Mouse (Mus musculus): Measurements from ENCODE around the gene Lrrc8d. TPM values are rescaled to one million over a fixed set of nuclear protein-coding genes. Genes with fewer than 3 reads are reported as not detected.

The Lrrc8d gene
- total RNA-seq, 2 experiments from 2014 or later: 6.9 to 13.4 TPM

DNA sequence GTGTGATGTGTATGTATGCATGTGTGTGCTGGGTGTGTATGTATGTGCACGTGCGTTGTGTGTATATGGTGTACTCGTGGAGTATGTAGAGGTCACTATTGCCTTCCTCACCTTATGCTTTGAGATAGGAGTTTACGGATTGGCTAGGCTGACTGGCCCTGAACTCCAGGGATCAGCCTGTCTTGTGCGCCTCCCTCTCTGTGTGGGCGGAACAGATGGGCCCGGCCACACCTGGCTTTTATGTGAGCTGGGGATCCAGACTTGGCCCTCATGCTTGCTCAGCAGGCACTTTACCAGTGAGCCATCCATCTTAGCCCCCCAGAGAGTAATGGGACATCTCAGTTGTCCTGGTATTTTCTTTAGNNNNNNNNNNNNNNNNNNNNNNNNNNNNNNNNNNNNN is 10.7 kb downstream of the Lrrc8d start:
- ATAC-seq (replicated peaks; ENCODE audit: low FRiP score, poor library complexity, severe bottlenecking): no peak

DNA sequence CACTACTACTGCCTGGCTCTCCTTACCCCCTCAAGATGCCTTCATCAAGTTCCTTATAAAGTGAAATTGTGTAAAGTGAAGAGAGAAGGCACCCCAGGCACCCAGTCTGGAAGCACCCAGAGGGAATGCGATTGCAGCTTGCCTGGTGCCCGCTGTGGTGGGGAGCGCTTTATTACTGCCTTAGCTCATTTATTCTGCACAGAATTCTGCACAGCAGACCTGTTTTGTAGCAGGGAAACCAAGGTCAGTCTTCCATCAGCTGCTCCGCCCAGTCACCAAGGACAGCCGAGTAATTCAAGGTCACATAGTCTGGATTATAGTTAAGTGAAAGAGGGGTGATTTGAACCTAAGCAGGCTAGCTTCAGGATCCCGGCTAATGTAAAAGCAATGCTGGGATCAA is 14.7 kb downstream of the Lrrc8d start:
- no peak for ATAC-seq (replicated peaks; ENCODE audit: low FRiP score, poor library complexity, severe bottlenecking)

DNA sequence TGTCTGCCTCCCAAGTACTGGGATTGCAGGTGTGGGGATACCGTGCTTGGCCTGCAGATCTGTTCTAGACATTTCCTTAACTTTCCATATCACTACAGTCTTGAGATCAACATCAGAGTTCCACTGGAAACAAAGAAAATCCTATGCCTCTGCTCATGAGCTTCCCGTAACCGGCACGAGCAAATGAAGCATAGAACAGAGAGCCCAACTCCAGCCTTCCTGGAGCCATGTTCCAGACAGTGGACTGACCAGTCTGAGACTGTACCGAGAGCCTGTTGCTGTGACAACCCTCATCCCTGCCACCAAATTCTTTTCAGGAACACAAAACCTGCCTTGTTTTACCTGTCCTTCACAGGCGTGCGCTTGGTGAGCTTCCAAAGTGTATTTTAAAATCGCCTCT is 15.3 kb downstream of the Lrrc8d start:
- no peak for ATAC-seq (replicated peaks; ENCODE audit: low FRiP score, poor library complexity, severe bottlenecking)

DNA sequence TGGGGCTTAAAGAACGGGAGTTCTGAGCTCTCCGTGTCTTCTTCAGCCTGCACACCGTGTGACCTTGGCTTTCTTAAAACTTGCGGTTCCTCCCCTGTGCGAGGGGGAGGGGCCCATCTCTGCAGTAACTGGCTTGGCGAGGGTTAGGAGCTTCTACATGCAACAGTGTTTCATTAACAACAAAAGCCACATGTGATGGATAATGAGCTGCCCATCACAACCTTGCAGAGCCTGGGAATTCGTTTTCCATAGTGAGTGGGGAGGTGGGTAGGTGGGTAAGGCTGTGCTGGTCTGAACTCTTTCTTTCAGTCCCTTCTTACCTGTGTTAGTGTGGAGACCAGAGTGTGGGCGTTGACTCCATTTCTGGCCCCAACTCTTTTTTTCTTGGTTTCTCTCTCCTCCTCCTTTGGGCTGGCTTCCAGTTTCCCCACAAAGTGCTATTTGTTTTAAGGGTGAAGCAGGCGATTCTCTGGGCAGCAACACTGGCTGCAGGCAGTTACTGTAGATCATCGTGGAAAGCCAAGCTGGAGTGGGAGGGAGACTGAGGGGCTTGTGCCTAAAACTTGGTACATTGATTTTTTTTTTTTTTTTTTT is 15.9 kb downstream of the Lrrc8d start:
- ATAC-seq (replicated peaks; ENCODE audit: low FRiP score, poor library complexity, severe bottlenecking): no peak

DNA sequence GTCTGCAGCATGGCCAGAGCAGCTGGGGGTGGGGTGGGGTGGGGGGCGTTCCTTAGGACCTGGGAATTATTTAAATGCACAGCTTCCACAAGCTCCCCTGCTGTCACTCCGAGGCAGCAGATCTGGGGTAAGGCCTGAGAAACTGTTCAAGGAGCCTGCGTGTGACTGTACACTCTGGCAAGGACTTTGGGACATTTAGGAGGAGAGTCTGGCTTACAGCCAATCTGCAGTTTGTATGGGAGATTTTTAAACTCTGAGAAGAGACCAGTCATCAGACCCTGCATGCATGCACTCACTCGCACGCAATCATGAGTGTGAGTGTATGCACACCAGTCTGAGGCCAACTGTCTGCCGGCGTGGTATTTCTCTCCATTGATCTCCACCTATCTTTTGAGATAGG is 17.5 kb downstream of the Lrrc8d start:
- no peak for ATAC-seq (replicated peaks; ENCODE audit: low FRiP score, poor library complexity, severe bottlenecking)

DNA sequence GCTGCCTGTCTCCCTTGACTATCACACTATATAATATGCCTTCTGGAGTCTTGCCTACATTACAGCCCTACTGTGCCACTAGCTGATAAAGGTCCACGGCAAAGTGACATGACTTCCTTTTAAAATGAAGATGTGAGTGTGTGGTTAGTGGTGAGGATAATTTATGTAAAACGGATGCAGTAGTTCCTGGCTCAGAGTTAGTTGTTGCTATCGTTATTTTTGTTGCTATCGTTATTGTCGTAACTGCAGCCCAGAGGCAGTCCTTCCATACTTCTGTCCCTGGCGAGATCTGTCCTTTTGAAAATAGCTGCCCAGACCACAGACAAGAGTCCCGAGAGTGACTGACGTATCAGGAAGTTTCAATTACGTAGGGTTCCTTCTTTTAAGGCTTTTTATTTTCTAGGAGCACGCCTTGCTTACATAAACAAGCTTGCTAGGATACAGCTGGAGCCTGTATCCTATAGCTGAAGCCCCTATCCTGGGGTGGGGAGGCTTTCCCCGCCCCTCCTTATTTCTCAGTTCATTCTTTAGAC is 18.4 kb downstream of the Lrrc8d start:
- peak; percentile 72 for ATAC-seq (replicated peaks; ENCODE audit: low FRiP score, poor library complexity, severe bottlenecking)

DNA sequence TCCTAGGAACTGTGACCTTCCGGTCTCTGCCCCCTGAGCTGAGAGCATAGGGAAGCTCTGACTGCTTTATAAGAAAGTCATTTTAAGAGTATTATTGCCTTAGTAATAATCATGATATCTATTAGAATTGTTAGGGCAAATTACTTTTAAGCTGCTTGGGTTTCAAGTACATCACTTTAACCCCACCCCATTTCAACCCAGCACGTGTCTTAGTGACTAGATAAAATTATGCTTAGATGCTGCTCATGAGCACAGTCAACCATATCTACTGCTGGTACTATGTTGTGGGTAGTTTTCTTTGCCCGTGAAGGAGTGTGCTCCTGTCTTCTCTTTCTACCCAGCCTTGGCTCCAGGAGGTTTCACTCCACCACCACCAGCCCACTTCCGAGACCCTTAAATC is 21.5 kb downstream of the Lrrc8d start:
- no peak for ATAC-seq (replicated peaks; ENCODE audit: low FRiP score, poor library complexity, severe bottlenecking)

DNA sequence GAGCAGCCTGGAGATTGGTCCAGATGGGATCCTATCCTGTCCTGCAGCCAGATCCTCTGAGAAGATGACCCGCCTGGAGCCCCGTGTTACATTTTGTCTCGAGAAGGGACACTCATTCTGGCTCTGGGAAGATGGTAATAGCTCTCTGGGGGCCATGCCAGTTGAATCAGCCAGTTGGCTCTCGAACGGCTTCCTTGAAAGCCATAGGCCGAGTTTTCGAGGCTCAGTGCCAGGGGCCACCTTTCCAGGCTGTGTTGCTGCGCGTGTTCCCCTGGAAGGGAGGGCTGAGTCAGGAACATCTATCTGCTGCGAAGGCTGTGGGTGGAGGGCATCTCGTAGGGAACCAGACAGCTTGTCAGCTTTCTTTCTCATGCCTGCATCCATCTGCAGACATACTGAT is 23.0 kb downstream of the Lrrc8d start:
- ATAC-seq (replicated peaks; ENCODE audit: low FRiP score, poor library complexity, severe bottlenecking): no peak

DNA sequence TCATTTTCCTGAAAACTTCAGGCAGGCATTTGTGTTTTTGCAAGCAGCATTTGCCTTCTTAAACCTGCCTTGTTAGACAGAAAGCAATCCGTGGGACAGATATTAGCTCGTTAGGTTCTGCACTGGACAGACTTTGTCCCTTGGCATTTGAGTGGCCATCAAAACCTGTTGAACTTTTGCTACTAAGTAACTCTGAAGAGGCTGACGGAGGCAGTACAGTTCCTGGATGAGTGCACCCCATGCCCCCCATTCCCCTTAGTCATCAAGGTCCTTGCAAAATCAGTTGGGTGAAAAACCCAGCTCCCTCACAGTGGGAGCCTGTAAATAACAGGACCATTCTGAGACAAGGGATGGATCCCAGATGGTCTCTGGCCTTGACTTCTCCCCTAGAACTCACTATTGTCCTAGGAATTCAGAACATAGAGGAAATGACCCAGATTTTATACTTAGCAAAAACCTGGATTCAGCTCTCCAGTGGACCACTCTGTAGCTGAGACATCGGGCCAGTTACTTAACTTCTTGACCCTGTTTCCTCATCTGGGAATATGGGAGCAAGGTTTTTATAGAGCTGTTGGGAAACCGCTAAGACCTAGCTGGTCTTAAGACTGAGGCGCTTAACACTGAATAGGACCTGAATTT is 30.5 kb downstream of the Lrrc8d start:
- ATAC-seq (replicated peaks; ENCODE audit: low FRiP score, poor library complexity, severe bottlenecking): no peak

DNA sequence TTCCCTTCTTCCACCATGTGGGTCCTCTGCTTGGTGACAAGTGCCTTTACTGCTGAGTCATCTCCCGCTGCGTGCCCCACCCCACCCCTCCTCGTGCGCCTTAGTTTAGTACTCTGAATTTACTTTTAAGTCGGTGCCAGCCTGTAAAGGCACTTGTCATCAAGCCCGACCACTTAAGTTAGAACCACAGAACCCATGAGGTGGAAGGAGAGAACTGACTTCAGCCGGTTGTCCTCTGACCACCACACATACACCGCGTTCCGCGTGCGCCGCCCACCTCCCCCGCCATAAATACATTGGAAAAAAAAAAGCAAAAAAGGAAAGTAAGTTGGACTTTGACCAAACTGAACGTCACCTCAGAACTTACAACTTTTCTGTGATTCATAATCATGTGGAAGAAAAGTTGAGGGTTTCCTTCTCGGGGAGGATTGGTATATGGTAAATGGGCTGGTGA is 31.4 kb downstream of the Lrrc8d start:
- peak; percentile 91 for ATAC-seq (replicated peaks; ENCODE audit: low FRiP score, poor library complexity, severe bottlenecking)

DNA sequence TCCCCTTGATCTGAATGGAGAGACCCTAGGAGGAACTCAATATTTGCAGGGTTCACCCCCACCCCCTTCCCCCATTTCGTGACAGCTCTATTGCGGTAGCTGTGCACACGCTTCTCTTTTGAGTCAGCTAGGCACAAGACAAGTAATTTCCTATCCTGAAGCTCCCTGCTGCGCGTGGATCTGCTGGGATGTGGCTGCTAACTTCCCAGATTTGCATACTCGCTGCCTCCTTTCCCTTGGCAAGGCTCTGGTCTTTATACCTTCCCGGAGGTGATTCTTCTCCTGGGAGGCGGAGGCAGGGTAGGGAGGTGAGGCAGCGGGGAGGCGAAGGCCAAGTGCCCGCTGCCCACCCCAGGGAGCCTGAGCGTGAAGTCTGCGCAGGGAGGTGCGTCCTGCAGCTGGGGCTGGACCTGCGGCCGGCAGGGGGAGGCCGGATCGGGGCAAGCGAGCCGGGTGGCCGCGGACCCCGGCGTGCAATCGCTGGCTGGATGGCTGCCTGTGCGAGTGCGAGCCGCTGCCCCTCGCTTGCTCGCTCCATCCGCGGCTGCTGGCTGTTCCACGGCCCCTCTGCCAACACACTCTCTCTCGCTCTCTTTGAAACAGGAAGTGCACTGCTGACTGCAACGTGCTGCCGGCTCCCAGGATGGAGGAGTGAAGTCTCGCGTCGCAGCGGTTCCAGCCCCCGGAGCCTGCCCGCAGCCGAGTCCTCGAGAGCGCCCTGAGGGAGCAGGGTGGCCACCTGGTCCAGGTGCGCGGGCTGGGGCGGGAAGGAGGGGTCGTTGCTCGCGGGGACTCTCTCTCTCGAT is 32.1 kb downstream of the Lrrc8d start:
- ATAC-seq (replicated peaks; ENCODE audit: low FRiP score, poor library complexity, severe bottlenecking): peak; percentile 75

DNA sequence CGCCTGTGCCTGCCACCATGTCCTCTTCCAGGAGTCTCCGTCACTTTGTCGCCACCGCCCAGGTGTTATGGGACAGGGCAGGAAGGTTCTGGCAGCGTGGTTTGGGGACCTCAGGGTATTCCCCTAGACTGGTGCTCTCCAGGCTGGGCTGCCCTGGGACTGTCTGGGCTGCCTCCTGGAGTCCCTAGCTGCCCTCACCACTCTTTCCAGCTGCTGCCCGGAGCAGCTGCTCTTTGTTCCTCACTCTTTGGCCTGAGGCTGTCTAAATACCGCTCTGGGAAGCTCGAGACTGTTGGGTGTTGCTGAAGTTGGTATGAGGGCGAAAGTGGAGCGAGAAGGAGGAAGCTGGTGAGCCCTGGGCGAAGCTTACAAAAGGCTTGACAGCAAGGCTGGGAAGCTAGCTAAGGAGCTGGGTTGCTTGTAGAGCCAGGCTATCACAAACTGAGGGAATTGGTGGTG is 32.7 kb downstream of the Lrrc8d start:
- peak; percentile 27 for ATAC-seq (replicated peaks; ENCODE audit: low FRiP score, poor library complexity, severe bottlenecking)

DNA sequence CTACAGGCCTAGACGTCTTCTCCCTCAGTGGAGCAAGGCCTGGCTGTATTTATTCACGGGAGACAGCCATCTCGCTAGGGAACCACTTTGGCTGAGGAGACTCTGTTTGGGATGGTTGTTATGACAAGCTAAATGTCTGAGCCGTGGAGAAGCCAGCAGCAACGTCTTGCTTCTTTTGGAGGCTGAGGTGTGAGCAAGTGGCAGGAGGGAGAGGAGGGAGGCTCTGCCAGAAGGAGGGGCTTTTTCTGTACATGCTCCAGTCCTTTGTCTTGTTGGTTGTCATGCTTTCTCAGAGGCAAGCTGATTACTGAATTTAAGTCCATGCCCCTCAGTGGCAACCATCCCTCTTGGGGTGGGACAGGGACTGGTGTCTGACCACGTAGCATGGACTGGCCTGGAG is 33.5 kb downstream of the Lrrc8d start:
- no peak for ATAC-seq (replicated peaks; ENCODE audit: low FRiP score, poor library complexity, severe bottlenecking)

DNA sequence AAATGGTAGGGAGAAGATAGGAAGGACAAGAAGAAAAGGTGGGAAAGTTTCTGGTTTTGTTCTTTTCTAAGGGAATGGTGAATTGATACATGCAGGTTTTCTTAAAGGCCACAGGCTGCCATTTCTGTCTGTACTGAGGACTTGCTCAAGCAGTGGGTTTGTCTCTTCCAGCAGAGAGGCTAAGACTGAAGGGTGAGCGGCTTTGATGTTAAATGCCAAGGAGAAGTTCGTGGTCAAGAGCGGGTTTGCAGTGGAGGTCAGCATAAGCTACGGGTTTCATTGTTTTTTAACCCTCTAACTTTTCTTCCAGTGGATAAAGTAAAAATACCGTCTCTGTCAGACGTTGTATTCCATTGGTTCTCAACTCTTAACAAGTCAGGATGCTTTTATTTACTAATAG is 36.6 kb downstream of the Lrrc8d start:
- no peak for ATAC-seq (replicated peaks; ENCODE audit: low FRiP score, poor library complexity, severe bottlenecking)

DNA sequence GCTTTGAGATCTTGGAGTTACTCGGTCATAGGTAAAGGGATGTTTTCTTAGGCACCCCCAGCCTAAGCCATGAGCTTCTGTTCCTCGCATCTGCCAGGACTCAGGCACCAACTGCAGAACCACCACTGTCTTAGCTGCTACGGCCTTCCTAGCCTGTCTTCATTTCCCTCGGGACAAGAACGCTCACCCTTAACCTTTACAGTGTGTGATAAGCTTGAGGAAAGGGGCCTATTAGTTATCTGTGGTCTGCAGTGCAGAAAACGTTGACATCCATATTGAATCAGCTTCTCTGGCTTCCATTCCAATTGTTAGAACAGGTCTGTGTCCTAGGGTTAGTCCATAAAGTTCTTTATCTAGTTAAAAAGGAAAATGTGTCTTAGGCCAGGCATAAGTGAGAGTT is 37.4 kb downstream of the Lrrc8d start:
- ATAC-seq (replicated peaks; ENCODE audit: low FRiP score, poor library complexity, severe bottlenecking): no peak

DNA sequence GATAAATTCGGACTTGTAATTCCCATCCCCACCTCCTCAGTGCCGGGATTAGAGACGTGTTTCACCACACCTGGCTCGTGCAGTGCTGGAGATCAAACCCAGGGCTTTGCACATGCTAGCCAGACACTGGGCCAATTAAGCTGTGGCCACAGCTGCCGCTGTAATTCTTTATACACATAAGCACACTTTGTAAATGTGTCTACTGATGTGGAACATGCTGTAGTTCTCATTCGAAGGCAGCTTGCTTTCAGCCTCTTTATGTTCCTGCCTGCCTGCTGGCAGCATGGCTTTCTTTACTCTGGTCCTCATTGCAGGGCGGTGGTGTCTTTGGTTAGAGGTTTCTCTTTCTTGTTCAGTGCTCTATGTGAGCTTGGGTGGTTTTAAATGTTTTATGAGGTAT is 40.7 kb downstream of the Lrrc8d start:
- ATAC-seq (replicated peaks; ENCODE audit: low FRiP score, poor library complexity, severe bottlenecking): no peak

DNA sequence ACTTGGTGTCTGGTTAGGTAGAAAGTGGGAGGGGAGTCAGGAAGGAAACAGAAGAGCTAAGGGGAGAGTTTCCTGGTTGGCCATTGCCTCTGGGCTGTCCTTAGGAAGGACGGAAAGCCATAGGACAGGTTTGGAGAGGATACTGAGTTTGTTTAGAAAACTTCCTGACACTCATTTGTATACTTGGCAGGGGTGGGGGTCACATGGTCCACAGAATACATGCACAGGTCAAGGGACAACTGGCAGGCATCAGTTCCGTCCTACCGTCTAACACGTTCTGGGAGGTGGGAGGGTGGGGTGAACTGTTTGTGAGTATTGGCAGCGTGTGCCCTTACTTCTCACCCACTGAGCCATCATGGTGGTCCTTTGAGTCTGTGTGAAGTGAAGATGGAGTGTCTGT is 42.9 kb downstream of the Lrrc8d start:
- ATAC-seq (replicated peaks; ENCODE audit: low FRiP score, poor library complexity, severe bottlenecking): no peak

DNA sequence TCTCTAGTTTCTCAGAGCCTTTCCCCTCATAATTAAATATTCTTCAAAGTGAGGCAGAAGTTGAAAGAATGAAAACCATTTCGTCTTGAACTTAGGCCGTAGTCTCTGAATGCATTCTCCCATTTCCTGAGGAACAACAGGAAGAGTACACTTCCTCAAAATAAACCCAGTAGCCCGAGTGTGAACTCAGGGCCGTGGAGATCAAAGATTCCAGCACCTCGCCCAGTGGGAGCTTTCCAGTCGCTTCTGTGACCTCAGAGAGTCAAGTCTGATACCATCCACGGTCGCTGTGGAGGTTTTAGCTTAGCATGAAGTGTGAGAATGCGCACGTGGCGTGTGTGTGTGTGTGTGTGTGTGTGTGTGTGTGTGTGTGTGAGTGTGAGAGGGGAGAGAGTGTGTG is 45.6 kb downstream of the Lrrc8d start:
- no peak for ATAC-seq (replicated peaks; ENCODE audit: low FRiP score, poor library complexity, severe bottlenecking)

DNA sequence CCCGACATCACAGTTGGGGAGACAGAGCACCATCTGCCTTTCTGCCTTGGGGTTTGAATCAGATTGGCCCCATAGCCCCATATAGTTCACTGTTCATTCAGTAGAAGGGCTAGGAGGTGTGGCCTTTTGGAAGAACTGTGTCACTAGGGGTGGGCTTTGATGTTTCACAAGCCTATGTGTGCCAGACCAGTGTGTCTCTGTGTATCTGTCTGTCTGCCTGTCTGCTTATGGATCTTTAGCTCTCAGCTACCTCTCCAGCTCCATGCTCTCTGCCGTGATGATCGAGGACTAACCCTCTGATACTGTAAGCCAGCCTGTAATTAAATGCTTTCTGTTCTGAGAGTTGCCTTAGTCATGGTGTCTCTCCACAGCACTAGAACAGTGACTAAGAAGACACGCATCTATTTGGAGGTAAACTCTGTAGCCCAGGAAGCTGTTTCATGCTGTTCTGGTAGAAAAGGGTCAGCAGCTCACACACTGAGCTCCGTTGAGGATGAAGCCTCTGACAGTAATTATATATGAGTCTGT is 46.2 kb downstream of the Lrrc8d start:
- ATAC-seq (replicated peaks; ENCODE audit: low FRiP score, poor library complexity, severe bottlenecking): no peak

DNA sequence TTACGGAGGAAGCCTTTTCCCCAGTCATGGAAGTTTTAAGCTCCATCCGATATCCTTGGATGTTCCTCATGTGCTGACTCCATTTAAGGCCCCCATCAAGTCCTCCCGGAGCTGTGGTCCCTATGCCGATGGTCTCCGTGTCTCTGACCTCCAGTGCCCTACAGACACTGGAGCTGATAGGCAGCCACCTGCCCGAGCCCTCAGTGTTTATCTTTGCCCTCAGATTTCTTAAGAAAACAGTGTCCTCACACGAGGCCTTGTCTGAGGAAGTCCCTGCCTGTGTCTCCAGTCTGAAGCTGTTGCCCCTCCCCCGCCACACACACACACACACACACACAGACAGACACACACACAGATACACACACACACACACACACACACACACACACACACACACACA is 55.0 kb downstream of the Lrrc8d start:
- ATAC-seq (replicated peaks; ENCODE audit: low FRiP score, poor library complexity, severe bottlenecking): no peak

DNA sequence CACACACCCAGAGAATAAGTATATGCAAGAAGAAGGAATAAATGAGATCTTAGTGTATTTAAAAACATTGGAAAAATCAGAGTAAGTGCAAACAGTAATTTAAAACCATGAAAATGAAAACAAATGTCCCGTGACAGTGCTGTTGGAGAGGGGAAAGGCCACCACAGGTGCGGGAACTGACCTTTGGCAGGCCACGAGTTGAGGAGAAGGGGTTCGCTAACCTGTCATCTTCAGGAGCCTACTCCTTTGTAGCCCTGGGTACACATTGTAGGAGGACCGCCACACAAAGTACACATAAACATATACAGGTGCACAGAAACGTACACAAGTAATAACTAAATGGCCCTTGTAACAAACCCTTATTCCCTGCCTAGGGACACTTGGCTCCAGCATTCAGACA is 55.7 kb downstream of the Lrrc8d start:
- ATAC-seq (replicated peaks; ENCODE audit: low FRiP score, poor library complexity, severe bottlenecking): no peak

All from erythroid progenitor cell, adult 5-6 weeks (primary cell).